27 mouse cellular contexts compared by ENCODE assay signal in the genomic region with DNA sequence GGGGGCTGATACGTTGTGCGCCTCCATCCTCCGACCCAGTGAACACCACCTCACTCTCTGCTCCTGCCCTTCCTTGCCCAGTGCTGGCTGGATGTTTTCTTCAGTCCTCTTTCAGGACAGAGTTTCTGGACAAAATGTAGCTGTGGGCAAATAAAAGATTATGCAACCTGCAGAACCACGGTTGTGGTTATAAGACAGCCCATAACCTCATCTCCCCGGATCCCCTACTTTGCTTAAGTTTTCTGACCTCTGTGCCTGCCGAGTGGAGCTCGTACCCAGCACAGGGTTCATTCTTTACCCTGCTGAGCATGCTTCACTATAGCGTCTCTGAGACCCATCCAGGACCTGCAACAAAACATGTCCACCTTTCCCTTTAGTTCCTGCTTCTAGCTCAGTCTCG. TPM values are rescaled to one million over a fixed set of nuclear protein-coding genes. Genes with fewer than 3 reads are reported as not detected.
A peak's percentile ranks its signal among the peaks of the same experiment; 100 is the strongest.
DNase-seq lines count a peak whose midpoint lies in the region; ATAC-seq and TF ChIP-seq lines count a peak whose summit lies in the region.
"Had no signal": no experiment of that assay in that cellular context is flagged by ENCODE, and none has a peak within 500 bp of the region (broad histone marks: within the 10 kb centered on the region; RNA-seq: fewer than 3 reads in every experiment).

No protein-coding gene starts in this region.

- peak; percentile 95 for DNase-seq in liver, adult 2 months (ENCODE audit: extremely low read depth, low read depth, low spot score)
- no peak for DNase-seq in liver, embryonic 11.5 days (ENCODE audit: low spot score)
- no peak for DNase-seq in kidney, postnatal 14 days
- no peak for DNase-seq in right cerebral cortex, postnatal 4 days
- DNase-seq: adrenal gland, adult 8-10 months; adrenal gland, postnatal 14 days; adrenal gland, postnatal 36 days; B cell, adult 2 months; cerebellum, adult 11-12 months; cerebellum, adult 2 months; cerebellum, adult 9-10 months; cerebellum, postnatal 10 days; cerebellum, postnatal 25 days had no signal

- H3K79me2 ChIP-seq in liver, adult 2 months (ENCODE audit: control insufficient read depth, insufficient read depth, low read length) = peaks cover 33% of the 10 kb centered on the region; the same call in 1 of the 2 replicates

- H3K27ac ChIP-seq in liver, adult 2 months (replicated peaks; ENCODE audit: insufficient read depth, low read depth, low read length) = peak overlapping the region; percentile 96
- no peak overlapping the region for H3K27ac ChIP-seq in liver, embryonic 12.5 days
- H3K27ac ChIP-seq in liver, embryonic 15.5 days (replicated peaks) = peak overlapping the region; percentile 59
- no peak overlapping the region for H3K27ac ChIP-seq in liver, embryonic 11.5 days (ENCODE audit: low read depth, low read length)
- H3K27ac ChIP-seq in liver, embryonic 16.5 days (ENCODE audit: low read length) = peak overlapping the region; percentile 38
- H3K27ac ChIP-seq: embryonic facial prominence, embryonic 10.5 days; embryonic facial prominence, embryonic 12.5 days; forebrain, embryonic 13.5 days had no signal

- WGBS in liver, adult 2 months = 23% methylated on average over 9 of the region's 9 CpGs
- WGBS in liver, embryonic 12.5 days (ENCODE audit: insufficient replicate concordance) = 68% methylated on average over 9 of the region's 9 CpGs
- 50% methylated on average over 9 of the region's 9 CpGs for WGBS in liver, embryonic 15.5 days (ENCODE audit: insufficient replicate concordance)
- WGBS in liver, embryonic 11.5 days = 72% methylated on average over 9 of the region's 9 CpGs
- 57% methylated on average over 9 of the region's 9 CpGs for WGBS in liver, embryonic 16.5 days (ENCODE audit: insufficient replicate concordance)

- no peak for TF ChIP-seq CTCF in liver, adult 2 months (IDR thresholded peaks at IDR 0.05; ENCODE audit: low read depth, low read length)

- peak overlapping the region; percentile 69 for H3K4me3 ChIP-seq in liver, adult 2 months (ENCODE audit: insufficient read depth, low read depth, low read length)
- no peak overlapping the region for H3K4me3 ChIP-seq in liver, embryonic 12.5 days
- peak overlapping the region; percentile 10; the same call in 1 of the 2 replicates for H3K4me3 ChIP-seq in liver, embryonic 15.5 days (replicated peaks)
- no peak overlapping the region for H3K4me3 ChIP-seq in liver, embryonic 11.5 days (ENCODE audit: low read depth, low read length)
- H3K4me3 ChIP-seq in liver, embryonic 16.5 days (ENCODE audit: low read depth, low read length) = peak overlapping the region; percentile 22; the same call in 1 of the 2 replicates
- H3K4me3 ChIP-seq: embryonic facial prominence, embryonic 10.5 days; embryonic facial prominence, embryonic 12.5 days; forebrain, embryonic 13.5 days had no signal

- peaks cover 18% of the 10 kb centered on the region for H3K36me3 ChIP-seq in liver, adult 2 months (ENCODE audit: control insufficient read depth, insufficient read depth, low read length)
- H3K36me3 ChIP-seq in liver, embryonic 12.5 days = no peaks in the 10 kb centered on the region
- H3K36me3 ChIP-seq in liver, embryonic 15.5 days (replicated peaks) = no peaks in the 10 kb centered on the region
- no peaks in the 10 kb centered on the region for H3K36me3 ChIP-seq in liver, embryonic 11.5 days (ENCODE audit: control insufficient read depth, insufficient read depth, low read length)
- H3K36me3 ChIP-seq in liver, embryonic 16.5 days (ENCODE audit: control insufficient read depth, insufficient read depth) = no peaks in the 10 kb centered on the region
- H3K36me3 ChIP-seq: embryonic facial prominence, embryonic 10.5 days; embryonic facial prominence, embryonic 12.5 days; G1E had no signal

- H3K4me2 ChIP-seq in liver, embryonic 12.5 days = no peak overlapping the region
- H3K4me2 ChIP-seq in liver, embryonic 15.5 days = peak overlapping the region; percentile 29; the same call in 1 of the 2 replicates
- no peak overlapping the region for H3K4me2 ChIP-seq in liver, embryonic 11.5 days
- H3K4me2 ChIP-seq in liver, embryonic 16.5 days (ENCODE audit: low read depth, low read length) = 0 out of 2 replicates have a peak overlapping the region, but pooled peaks have one; percentile 6
- H3K4me2 ChIP-seq: embryonic facial prominence, embryonic 12.5 days; forebrain, embryonic 13.5 days had no signal

- H3K4me1 ChIP-seq in liver, adult 2 months (ENCODE audit: control insufficient read depth, insufficient read depth, low read length) = peaks cover 12% of the 10 kb centered on the region; the same call in 1 of the 2 replicates
- no peaks in the 10 kb centered on the region for H3K4me1 ChIP-seq in liver, embryonic 12.5 days
- no peaks in the 10 kb centered on the region for H3K4me1 ChIP-seq in liver, embryonic 15.5 days (replicated peaks)
- no peaks in the 10 kb centered on the region for H3K4me1 ChIP-seq in liver, embryonic 11.5 days (replicated peaks; ENCODE audit: control insufficient read depth, insufficient read depth, low read length)
- H3K4me1 ChIP-seq in liver, embryonic 16.5 days (ENCODE audit: control insufficient read depth, low read depth, low read length) = no peaks in the 10 kb centered on the region

- no peaks in the 10 kb centered on the region for H3K27me3 ChIP-seq in liver, adult 2 months (ENCODE audit: control insufficient read depth, insufficient read depth, low read length)
- 0 out of 2 replicates have a peak, but pooled peaks cover 6% of the 10 kb centered on the region for H3K27me3 ChIP-seq in liver, embryonic 12.5 days (replicated peaks)
- H3K27me3 ChIP-seq in liver, embryonic 15.5 days = no peaks in the 10 kb centered on the region
- H3K27me3 ChIP-seq in liver, embryonic 11.5 days (replicated peaks; ENCODE audit: control insufficient read depth, insufficient read depth, low read length) = no peaks in the 10 kb centered on the region
- H3K27me3 ChIP-seq in liver, embryonic 16.5 days (ENCODE audit: control insufficient read depth, insufficient read depth, low read depth, low read length) = no peaks in the 10 kb centered on the region
- H3K27me3 ChIP-seq: CH12.LX; embryonic facial prominence, embryonic 12.5 days; forebrain, embryonic 13.5 days had no signal

- no peaks in the 10 kb centered on the region for H3K9me3 ChIP-seq in liver, embryonic 12.5 days (replicated peaks)
- H3K9me3 ChIP-seq in liver, embryonic 15.5 days (replicated peaks) = no peaks in the 10 kb centered on the region
- no peaks in the 10 kb centered on the region for H3K9me3 ChIP-seq in liver, embryonic 11.5 days (ENCODE audit: control insufficient read depth, low read length)
- no peaks in the 10 kb centered on the region for H3K9me3 ChIP-seq in liver, embryonic 16.5 days (replicated peaks; ENCODE audit: control insufficient read depth, low read length)
- H3K9me3 ChIP-seq: embryonic facial prominence, embryonic 10.5 days; embryonic facial prominence, embryonic 12.5 days; forebrain, embryonic 13.5 days had no signal

- no peak for ATAC-seq in liver, embryonic 12.5 days
- peak; percentile 41; the same call in 1 of the 2 replicates for ATAC-seq in liver, embryonic 15.5 days (ENCODE audit: insufficient read depth)
- no peak for ATAC-seq in liver, embryonic 11.5 days (replicated peaks; ENCODE audit: low FRiP score)
- ATAC-seq in liver, embryonic 16.5 days (ENCODE audit: low read depth) = peak; percentile 61
- ATAC-seq in megakaryocyte progenitor cell, adult 5-6 weeks (replicated peaks; ENCODE audit: poor library complexity) = 0 out of 2 replicates have a peak, but pooled peaks have one; percentile 4
- ATAC-seq: activated CD4-positive, CD25-positive, alpha-beta regulatory T cell, adult 4 months; CD4-positive, CD25-positive, alpha-beta regulatory T cell, adult 4 months; forebrain, embryonic 13.5 days; Patski had no signal

- H3K9ac ChIP-seq in liver, adult 2 months (ENCODE audit: low read depth, low read length) = peak overlapping the region; percentile 85
- no peak overlapping the region for H3K9ac ChIP-seq in liver, embryonic 12.5 days
- H3K9ac ChIP-seq in liver, embryonic 15.5 days = no peak overlapping the region
- no peak overlapping the region for H3K9ac ChIP-seq in liver, embryonic 11.5 days (ENCODE audit: low read depth, low read length)
- no peak overlapping the region for H3K9ac ChIP-seq in liver, embryonic 16.5 days (ENCODE audit: low read depth, low read length)
- H3K9ac ChIP-seq: embryonic facial prominence, embryonic 12.5 days; forebrain, embryonic 13.5 days had no signal

- peak; percentile 85 for TF ChIP-seq POLR2A in liver, adult 2 months (IDR thresholded peaks at IDR 0.05; ENCODE audit: extremely low read depth, insufficient read depth, low read length)

RNA-seq across cellular contexts. Expression of a gene that starts 0.6 kb away (rescaled TPM):
- total RNA-seq in liver, adult 2 months (2014; rRNA removed) = 389 and 508 TPM in 2 replicates
- polyA plus RNA-seq in liver, adult 2 months (2012; rRNA removed) = 1,193 and 1,387 TPM in 2 replicates
- polyA plus RNA-seq in liver, embryonic 12.5 days (2016; fragmentation: Nextera tagmentation; extraction: Ambion mirVana) = 0.57 and 0.60 TPM in 2 replicates
- polyA plus RNA-seq in liver, embryonic 15.5 days (2015; fragmentation: Nextera tagmentation; extraction: Ambion mirVana) = 12.9 and 21.9 TPM in 2 replicates
- polyA plus RNA-seq in liver, embryonic 11.5 days (2014; fragmentation: Nextera tagmentation; extraction: Ambion mirVana) = 0.47 and 0.95 TPM in 2 replicates
- 27.0 and 39.5 TPM in 2 replicates for polyA plus RNA-seq in liver, embryonic 16.5 days (2015; fragmentation: Nextera tagmentation; extraction: Ambion mirVana)
- total RNA-seq in megakaryocyte progenitor cell, adult 5-6 weeks (2015) = not detected in 2 replicates
- total RNA-seq in megakaryocyte progenitor cell, adult 5-6 weeks (2017) = not detected in 2 replicates
- total RNA-seq: adrenal gland, adult 18-20 months; adrenal gland, postnatal 36 days had no signal
- polyA plus RNA-seq: cerebellum, adult 2 months; cortical plate, adult 2 months; G1E had no signal

RNA-seq across cellular contexts. Expression of a gene that starts 22.6 kb away (rescaled TPM):
- 232 and 331 TPM in 2 replicates for total RNA-seq in liver, adult 2 months (2014; rRNA removed)
- polyA plus RNA-seq in liver, adult 2 months (2012; rRNA removed) = 198 and 238 TPM in 2 replicates
- polyA plus RNA-seq in liver, embryonic 12.5 days (2016; fragmentation: Nextera tagmentation; extraction: Ambion mirVana) = 357 and 402 TPM in 2 replicates
- 283 and 287 TPM in 2 replicates for polyA plus RNA-seq in liver, embryonic 15.5 days (2015; fragmentation: Nextera tagmentation; extraction: Ambion mirVana)
- polyA plus RNA-seq in liver, embryonic 11.5 days (2014; fragmentation: Nextera tagmentation; extraction: Ambion mirVana) = 423 and 425 TPM in 2 replicates
- polyA plus RNA-seq in liver, embryonic 16.5 days (2015; fragmentation: Nextera tagmentation; extraction: Ambion mirVana) = 273 and 294 TPM in 2 replicates
- total RNA-seq in megakaryocyte progenitor cell, adult 5-6 weeks (2015) = 254 and 283 TPM in 2 replicates
- total RNA-seq in megakaryocyte progenitor cell, adult 5-6 weeks (2017) = 684 and 913 TPM in 2 replicates

RNA-seq across cellular contexts. Expression of a gene that starts 58.7 kb away (rescaled TPM):
- total RNA-seq in liver, adult 2 months (2014; rRNA removed) = 28.3 and 36.6 TPM in 2 replicates
- polyA plus RNA-seq in liver, adult 2 months (2012; rRNA removed) = 50.7 and 65.7 TPM in 2 replicates
- polyA plus RNA-seq in liver, embryonic 12.5 days (2016; fragmentation: Nextera tagmentation; extraction: Ambion mirVana) = 7.0 and 7.9 TPM in 2 replicates
- polyA plus RNA-seq in liver, embryonic 15.5 days (2015; fragmentation: Nextera tagmentation; extraction: Ambion mirVana) = 9.5 and 11.2 TPM in 2 replicates
- polyA plus RNA-seq in liver, embryonic 11.5 days (2014; fragmentation: Nextera tagmentation; extraction: Ambion mirVana) = 10.9 and 12.7 TPM in 2 replicates
- polyA plus RNA-seq in liver, embryonic 16.5 days (2015; fragmentation: Nextera tagmentation; extraction: Ambion mirVana) = 14.2 and 15.9 TPM in 2 replicates
- 0.54 and 0.83 TPM in 2 replicates for total RNA-seq in megakaryocyte progenitor cell, adult 5-6 weeks (2015)
- total RNA-seq in megakaryocyte progenitor cell, adult 5-6 weeks (2017) = 1.6 and 1.7 TPM in 2 replicates

Comparison
In these comparisons a context has a peak if more than half of its experiments do, and no peak if none do; other contexts are left out.
1. H3K27ac ChIP-seq: peak in liver, adult 2 months (single experiment), liver, embryonic 15.5 days (single experiment) and liver, embryonic 16.5 days (single experiment); none in liver, embryonic 12.5 days (single experiment) and liver, embryonic 11.5 days (single experiment).
2. H3K4me3 ChIP-seq: peak in liver, adult 2 months (single experiment), liver, embryonic 15.5 days (single experiment) and liver, embryonic 16.5 days (single experiment); none in liver, embryonic 12.5 days (single experiment) and liver, embryonic 11.5 days (single experiment).
3. ATAC-seq: peak in liver, embryonic 15.5 days (single experiment), liver, embryonic 16.5 days (single experiment) and megakaryocyte progenitor cell, adult 5-6 weeks (single experiment); none in liver, embryonic 12.5 days (single experiment) and liver, embryonic 11.5 days (single experiment).
4. H3K4me2 ChIP-seq: peak in liver, embryonic 15.5 days (single experiment) and liver, embryonic 16.5 days (single experiment); none in liver, embryonic 12.5 days (single experiment) and liver, embryonic 11.5 days (single experiment).
5. RNA of a gene that starts 0.6 kb away (polyA plus RNA-seq): 1,193 to 1,387 TPM in liver, adult 2 months; 27.0 to 39.5 TPM in liver, embryonic 16.5 days, 12.9 to 21.9 TPM in liver, embryonic 15.5 days, 0.47 to 0.95 TPM in liver, embryonic 11.5 days and 0.57 to 0.60 TPM in liver, embryonic 12.5 days; every median in the first group is over 10 times any median in the second.